Mouse (Mus musculus) A20 (cell line): ENCODE results near the gene Slc18b1.

Source experiments
- DNase-seq: peaks from one replicate; pipeline ENCODE4 v3.0.0-alpha.2; 2011; ENCODE audit warnings: low read depth, low spot score

Gene Slc18b1

DNA sequence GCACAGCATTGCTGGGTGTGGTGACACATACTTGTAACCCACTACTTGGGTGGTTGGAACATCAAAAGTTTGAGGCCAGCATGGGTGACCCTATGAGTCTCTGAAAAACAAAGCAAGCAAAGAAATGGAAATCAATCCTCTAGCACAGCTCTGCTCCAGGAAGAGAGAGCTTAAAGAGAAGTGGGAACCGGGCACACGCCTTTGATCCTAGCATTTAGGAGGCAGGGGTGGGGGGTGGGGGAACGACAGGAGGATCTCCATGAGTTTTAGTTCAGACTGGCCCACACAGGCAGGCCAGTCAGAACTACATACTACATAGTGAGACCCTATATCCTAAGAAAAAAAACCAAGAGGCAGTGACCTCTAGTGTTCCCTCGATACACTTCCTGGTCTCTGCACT is 9.4 kb downstream of the Slc18b1 start:
- no peak for DNase-seq

DNA sequence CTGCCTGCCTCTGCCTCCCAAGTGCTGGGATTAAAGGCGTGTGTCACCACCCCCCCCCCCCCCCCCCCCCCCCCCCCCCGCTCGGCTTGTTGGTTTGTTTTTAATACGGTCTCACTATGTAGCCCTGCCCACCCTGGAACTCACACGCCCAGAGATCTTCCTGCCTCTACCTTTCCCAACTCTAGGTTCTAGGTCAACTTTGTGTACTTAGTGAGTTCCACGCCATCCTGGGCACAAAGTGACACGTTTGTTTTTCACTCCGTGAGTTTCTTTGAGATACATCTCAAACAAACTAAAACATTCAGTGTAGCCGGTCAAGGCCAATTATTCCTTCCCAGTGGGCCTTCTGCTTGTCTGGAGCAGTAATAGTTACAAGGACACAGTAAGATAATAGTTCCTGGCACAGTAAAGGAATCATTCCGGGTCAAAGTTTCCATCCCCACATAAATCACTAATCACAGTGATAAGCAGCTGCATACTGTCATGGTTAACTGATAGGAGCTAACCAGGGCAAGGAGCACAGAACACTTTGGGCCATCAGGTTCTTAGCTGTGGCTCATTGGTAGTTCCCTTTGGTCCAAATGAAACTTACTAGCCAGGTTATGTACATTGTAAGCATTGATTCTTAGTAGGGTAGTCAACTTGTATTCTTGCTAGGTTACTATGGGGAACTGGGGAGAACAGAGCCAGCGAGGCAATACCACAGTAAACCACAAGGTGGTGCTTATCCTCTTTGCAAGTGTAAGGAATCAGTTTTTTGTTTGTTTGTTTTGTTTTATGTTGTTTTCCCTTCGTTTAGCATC is 15.1 kb downstream of the Slc18b1 start:
- peak; percentile 73 for DNase-seq

DNA sequence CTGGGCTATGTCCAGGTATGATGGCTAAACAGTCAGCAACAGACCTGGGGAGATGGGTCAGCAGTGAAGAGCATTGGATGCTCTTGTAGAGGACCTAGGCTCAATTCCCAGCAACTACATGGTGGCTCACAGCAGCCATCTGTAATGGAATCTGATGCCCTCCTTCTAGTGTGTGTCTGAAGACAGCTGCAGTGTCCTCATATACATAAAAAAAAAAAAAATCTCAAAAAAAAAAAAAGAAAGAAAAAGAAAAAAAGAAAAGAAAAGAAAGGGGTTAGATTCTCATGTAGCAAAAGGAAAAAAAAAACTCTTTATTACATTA is 15.6 kb downstream of the Slc18b1 start:
- DNase-seq = no peak

DNA sequence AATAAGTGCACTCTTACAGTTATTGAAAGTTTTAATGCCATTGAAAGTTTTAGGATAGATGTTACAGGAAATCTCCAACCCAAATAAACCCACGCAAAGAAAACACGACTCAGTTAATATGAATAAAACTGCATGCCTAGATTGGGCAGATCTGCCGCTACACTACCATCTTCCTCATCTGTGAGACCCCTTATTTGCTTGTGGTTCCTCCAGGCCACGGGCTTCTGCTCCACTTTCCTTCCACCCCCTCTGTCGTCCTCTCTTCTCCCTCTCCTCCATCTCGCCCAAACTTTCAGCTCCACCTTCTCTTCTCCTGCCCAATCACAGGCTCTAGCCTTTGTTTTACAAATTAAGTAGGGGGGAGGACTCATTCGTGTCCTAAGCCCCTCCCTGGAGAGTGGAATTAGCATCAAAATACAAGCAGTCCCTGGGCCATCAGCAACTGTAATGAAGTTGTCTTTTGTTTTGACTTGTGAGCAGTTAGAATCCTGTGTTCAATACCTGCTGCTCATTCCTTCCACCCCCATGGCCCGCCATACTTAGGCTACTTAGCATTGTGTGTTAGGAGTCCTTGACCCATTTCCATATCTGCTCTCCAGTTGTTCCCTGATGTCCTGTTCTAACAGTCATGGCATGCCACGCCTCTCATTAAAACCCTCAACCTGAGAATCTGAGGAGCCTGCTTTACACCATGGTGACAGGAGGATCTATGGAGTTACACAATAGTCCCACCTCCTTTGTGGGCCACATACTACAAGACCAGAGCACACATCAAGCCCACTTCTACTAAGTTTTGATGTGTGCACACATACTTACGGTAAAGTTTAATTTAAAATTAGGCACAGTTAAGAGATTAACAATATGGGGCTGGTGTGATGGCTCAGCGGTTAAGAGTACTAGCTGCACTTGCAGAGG is 16.3 kb downstream of the Slc18b1 start:
- no peak for DNase-seq

DNA sequence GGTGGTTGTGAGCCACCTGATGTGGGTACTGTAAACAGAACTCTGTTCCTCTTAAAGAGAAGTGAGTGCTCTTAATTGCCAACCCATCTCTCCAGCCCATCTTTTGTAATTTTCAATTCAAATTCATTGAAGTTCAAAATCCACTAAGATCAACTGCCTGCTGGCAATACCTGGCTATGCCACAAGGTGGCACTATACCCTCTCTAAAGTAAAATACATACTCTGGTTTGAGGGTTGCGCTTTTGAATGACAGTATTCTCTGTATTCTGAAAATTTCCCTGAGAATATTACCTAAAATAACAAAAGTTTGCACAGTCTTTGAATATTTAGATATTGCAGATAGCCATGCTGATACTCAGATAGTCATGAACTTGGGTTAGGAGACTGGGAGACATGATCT is 18.4 kb downstream of the Slc18b1 start:
- peak; percentile 69 for DNase-seq

DNA sequence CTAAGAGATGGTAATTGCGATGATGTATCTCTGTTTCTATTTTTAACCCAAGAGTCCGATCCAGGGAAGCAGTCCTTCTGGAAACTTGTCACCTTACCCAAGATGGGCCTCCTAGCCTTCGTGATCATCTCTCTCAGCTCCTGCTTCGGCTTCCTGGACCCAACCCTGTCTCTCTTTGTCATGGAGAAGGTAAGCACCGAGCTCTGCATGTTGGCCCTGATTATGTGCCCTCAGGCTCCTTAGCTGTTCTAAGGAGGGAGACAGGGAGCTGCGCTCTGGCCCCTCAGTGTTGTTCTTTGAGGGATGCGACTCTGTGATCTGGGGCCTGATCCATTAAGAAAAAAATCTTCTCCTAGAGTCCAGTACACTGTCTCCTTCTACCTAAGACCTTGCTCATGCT is 19.5 kb downstream of the Slc18b1 start:
- no peak for DNase-seq

DNA sequence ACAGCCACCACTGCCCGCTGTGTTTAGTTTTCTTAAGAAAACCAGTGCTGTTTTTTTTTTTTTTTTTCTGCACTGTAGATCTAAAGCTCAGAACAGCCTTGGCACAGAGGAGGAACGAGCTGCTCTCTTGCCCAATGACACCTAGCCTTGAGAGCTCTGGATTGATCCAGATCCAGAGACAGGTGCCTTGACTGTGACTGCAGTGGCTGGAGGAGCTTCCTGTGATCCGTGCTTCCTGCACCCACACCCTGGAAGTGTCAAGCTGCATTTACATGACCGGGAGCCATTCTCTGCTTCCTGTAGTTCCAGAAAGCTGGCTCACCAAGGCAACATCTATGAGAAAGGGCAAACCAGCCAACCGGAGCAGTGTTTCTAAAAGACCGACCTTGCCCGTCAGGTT is 29.7 kb downstream of the Slc18b1 start:
- no peak for DNase-seq

DNA sequence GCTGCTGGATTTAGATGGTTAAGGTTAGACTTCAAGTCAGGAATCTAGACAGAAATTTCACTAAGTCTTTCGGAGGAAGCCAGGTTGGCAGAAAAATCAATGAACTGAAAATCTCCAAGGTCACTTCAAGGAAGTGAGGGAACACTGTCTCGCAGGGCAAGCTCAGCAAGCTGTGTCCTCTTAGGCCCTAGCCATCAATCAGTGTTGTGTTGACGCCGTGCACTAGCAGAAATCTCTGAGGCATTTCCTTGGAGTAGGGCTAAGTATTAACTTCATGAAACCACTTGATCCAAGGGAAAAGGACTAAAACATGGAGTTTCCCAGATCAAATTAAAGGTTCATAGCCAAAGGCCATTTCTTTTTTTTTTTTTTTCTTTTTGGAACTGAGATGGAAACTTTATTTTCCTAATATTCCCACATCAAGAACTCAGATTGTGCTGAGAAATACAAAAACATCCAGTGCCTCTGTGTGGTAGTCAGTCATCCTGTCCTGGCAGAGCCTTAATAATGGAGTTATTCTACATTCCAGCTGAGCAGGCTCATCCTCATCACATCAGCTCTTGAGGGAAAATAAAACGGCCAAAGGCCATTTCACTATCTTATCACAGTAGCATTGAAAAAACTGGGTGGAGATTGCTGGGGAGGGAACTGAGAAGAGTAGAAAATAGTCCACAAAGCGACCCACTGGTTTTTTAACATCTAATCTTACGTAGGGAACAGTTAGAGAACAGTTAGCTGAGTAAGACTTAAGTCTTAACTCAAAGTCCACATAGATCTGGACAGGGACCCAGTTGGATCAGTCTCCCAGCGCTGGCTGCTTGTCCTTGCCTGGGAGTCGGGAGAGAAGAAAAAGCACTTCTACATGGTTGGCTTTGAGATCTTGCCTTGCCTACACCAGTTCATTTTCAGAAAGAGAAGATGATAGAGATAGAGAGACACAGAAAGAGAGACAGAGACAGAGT is 39.5 kb downstream of the Slc18b1 start:
- DNase-seq = no peak

DNA sequence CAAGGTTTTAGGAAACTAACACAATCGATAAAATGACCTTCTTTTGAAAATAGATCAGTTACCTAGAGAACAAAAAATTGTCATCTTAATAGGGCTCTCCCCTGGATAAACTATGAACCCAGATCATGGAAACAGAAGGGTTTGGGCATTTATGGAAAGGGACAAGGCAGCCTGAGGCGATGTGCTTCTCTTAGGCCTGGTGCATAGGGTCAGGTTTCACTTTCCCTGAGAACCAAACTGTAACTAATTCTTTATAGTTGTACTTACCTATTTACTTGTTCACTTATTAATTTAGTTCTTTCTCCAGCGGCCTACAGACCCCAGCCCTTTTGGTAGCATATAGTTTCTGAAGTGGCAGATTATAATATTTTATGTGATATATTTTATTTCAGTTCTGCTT is 40.3 kb downstream of the Slc18b1 start:
- no peak for DNase-seq

DNA sequence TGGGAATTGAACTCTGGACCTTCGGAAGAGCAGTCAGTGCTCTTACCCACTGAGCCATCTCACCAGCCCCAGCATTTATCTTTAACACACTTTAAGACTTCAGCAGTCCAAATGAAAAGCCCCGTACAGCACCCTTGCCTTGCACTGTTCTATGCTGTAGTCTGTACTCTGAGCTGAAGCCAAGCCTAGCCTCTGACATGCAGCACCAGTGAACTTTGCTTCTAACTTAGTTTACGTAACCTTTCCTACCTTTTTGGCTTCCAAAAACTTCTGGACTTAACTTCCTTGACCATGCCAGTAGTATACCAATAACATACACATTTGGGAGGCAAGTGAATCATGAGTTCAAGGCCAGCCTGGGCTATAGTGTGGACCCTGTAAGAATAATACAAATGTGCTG is 42.1 kb downstream of the Slc18b1 start:
- no peak for DNase-seq

DNA sequence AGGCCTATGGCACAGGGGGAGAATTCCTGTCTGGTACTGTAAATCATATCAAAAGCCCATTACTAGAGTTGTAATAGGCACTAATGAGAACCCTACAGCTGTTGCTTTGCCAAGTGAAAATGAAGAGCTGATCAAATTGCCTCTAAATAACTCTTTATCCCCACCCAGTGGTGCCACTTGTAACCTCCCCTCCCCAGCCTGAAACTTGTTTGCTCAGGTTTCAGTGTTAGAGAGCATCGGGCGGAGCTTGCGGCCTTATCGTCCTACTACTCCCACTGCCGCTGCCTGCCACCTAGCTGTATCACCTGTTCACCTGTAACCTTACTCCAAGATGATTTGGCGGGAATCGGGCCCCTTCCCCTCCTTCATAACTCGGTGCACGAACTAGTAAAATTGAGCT is 42.6 kb downstream of the Slc18b1 start:
- peak; percentile 24 for DNase-seq

DNA sequence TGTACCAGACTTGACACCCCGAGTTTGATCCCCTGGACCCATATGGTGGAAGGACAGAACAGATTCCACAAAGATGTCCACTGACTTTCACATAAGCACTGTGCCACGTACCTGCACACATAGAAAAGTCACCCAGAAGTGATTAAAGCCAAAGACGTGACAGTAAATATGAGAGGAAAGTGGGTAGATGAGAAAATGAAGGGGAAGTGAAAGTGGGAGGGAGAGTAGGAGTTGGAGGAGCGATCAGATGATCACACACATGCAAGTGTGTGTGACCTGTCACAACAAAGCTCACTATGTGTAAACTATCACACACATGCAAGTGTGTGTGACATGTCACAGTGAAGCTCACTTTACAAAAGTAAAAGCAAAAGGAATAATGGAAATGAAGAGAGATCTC is 43.7 kb downstream of the Slc18b1 start:
- peak; percentile 73 for DNase-seq

DNA sequence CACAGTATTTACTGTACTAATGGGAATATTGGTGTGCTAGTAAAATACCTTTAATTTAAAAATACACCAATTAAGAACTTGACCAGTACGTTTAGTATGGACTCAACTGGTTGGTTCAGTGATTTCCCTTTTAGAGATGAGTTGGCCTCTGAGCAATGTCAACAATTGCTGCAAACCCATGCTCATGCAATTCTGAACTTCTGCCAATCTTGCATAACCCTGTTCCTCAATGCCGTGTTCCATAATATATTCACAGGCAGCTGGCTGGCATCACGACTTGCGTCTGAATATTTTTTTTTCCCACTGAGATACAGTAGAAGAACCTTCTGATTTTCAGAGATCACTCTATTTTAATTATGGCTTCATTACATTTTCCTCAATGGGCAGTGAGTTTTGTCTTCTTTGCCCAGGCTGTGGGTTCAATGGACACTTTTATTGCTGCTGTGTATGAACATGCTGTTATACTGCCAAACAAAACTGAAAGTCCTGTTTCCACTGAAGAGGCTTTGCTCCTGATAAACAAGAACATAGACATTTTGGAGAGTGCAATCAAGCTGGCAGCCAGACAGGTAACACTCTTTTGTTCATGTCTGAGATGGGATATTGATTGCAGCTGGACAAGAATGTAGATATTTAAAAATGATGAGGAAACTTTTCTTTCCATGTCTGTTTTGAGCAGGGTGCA is 54.6 kb downstream of the Slc18b1 start, which contains the start of gene Vnn3:
TSS of gene Vnn3 (plus strand) at position 235 of the 685 bp plus-strand sequence.
- no peak for DNase-seq

DNA sequence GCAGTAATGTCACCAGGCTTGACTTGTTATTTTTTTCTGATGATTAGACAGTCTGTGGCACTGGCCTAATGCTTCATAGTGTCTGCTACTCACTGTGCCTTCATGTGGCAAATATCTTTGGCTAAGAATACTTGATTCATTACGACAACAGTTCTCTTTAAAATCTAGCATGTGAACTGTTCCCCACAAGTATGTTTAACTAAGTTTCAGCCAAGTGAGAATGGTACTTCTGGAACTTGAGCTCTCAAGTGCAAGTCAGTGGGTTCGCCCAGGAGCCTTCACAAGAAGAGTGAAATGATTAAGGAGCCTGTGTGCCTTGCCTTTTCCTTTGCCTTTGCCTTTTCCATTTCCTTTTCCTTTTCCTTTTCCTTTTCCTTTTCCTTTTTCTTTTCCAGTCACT is 55.3 kb downstream of the Slc18b1 start:
- no peak for DNase-seq

DNA sequence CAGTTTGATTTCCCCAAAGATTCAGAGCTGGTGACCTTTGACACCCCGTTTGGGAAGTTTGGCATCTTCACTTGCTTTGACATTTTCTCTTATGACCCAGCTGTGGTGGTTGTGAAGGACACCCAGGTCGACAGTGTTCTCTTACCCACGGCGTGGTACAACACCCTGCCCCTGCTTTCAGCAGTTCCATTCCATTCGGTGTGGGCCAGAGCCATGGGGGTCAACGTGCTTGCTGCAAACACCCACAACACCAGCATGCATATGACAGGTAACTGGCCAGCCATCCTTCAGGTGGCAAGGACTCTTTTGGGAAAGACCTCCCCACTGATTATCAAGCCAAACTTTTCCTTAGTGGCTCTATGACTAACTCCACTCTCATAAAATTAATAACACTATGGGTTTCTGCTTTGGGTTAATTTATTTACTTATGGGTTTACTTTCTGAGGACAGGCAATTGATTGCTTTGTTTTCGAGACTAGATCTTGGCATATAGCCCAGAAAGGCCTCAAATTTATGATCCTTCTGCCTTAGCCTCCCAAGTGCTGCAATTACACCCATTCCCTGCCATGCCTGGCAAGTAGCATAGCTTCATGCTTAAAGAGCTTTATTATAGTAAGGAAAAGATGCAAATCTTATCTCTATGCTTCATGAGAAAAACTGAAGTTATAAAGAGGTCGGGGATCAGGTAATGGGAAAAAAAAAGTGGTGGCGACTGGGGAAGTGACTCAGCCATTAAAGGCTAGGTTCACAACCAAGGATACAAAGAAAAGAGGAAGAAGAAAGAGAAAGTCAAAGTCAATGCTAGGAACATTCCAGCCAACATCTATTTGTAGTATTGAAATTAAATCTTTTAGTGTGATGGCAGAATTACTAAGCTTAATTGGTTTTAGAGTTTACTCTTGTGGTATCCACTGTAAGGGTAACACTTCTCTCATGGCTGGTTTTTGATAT is 67.9 kb downstream of the Slc18b1 start:
- no peak for DNase-seq
